Mouse (Mus musculus) midbrain, postnatal 0 days (tissue): ENCODE results near the gene Cmpk1. TPM values are rescaled to one million over a fixed set of nuclear protein-coding genes. Genes with fewer than 3 reads are reported as not detected.

Experiments
- ATAC-seq: fragments of 200-750 bp; cut with Nextera tagmentation; 2 replicates; pipeline ENCODE4 v1.8.0; 2017; ENCODE audit warnings: moderate number of reproducible peaks, mild to moderate bottlenecking, moderate TSS enrichment, moderate library complexity; ENCODE audit not compliant: low FRiP score
- DNase-seq: peaks from one replicate; pipeline ENCODE4 v3.0.0-alpha.2; 2015; ENCODE audit warnings: low spot score
- H3K27ac ChIP-seq: fragments of 300-500 bp; sonication (generic); 2 replicates; pipeline ENCODE4 v1.5.1; 2014; ENCODE audit warnings: low read depth, mild to moderate bottlenecking, low read length, mixed read lengths
- H3K27me3 ChIP-seq: fragments of 300-500 bp; sonication (generic); 2 replicates; pipeline ENCODE4 v1.6.1; 2014; ENCODE audit warnings: low read length, control low read depth, mixed read lengths; ENCODE audit not compliant: insufficient read depth
- H3K36me3 ChIP-seq: fragments of 300-500 bp; sonication (generic); 2 replicates; pipeline ENCODE4 v1.6.1; 2014; ENCODE audit warnings: low read length, control low read depth, mixed read lengths; ENCODE audit not compliant: insufficient read depth
- H3K4me1 ChIP-seq: fragments of 300-500 bp; sonication (generic); 2 replicates; pipeline ENCODE4 v1.6.1; 2014; ENCODE audit warnings: mild to moderate bottlenecking, control low read depth, antibody characterized with exemption, low read length, mixed read lengths; ENCODE audit not compliant: insufficient read depth
- H3K4me2 ChIP-seq: fragments of 300-500 bp; sonication (generic); 2 replicates; pipeline ENCODE4 v1.6.1; 2014; ENCODE audit warnings: low read depth, mild to moderate bottlenecking, low read length, mixed read lengths; ENCODE audit not compliant: poor library complexity, severe bottlenecking
- H3K4me3 ChIP-seq: fragments of 300-500 bp; sonication (generic); 2 replicates; pipeline ENCODE4 v1.5.1; 2014; ENCODE audit warnings: low read depth, mild to moderate bottlenecking, low read length, moderate library complexity
- H3K9ac ChIP-seq: fragments of 300-500 bp; sonication (generic); replicated peaks from 2 replicates; pipeline ENCODE4 v1.6.1; 2014; ENCODE audit warnings: mild to moderate bottlenecking, low read length, moderate library complexity, mixed read lengths; ENCODE audit not compliant: poor library complexity, severe bottlenecking
- H3K9me3 ChIP-seq: fragments of 300-500 bp; sonication (generic); 2 replicates; pipeline ENCODE4 v1.6.1; 2016; ENCODE audit warnings: low read length, control low read depth
- CTCF ChIP-seq: IDR thresholded peaks from 2 replicates; pipeline ENCODE4 v1.5.1; 2016; ENCODE audit warnings: antibody characterized with exemption, mild to moderate bottlenecking
- WGBS: fragments of 180-500 bp; shearing (Covaris S2); extraction: QIAGEN DNeasy Blood & Tissue Kit; methylation state at CpG from one replicate; pipeline ENCODE4 v1.1.7; 2014; 5-methylcytosine and 5-hydroxymethylcytosine counted together
- polyA plus RNA-seq: library from polyadenylated mRNA; unstranded; fragments of >200 nt; fragmentation: Nextera tagmentation; extraction: Ambion mirVana; gene quantifications from 2 replicates; pipeline ENCODE4 v1.2.1, GENCODE M21; 2015
- total RNA-seq: library from RNA; depleted of rRNA; stranded (reverse); fragments of >200 nt; gene quantifications from 2 replicates; pipeline ENCODE4 v1.2.3, GENCODE M21; 2014; rRNA removed

Cmpk1 gene
- total RNA-seq = 83.6 and 116 TPM in 2 replicates
- 231 and 234 TPM in 2 replicates for polyA plus RNA-seq

GRCm38 (mm10) chr4:114986591-114987432, at the start of gene Cmpk1:
Cmpk1 (minus strand) TSS chr4:114987241.
- H3K36me3 ChIP-seq = no peaks in the 10 kb centered on the region
- no peaks in the 10 kb centered on the region for H3K9me3 ChIP-seq
- H3K27ac ChIP-seq = peak within 1 kb of the TSS; percentile 100
- ATAC-seq (peak; percentile 95), DNase-seq (peak; percentile 91)
- H3K4me1 ChIP-seq = peaks cover 2% of the 10 kb centered on the region; the same call in 1 of the 2 replicates
- WGBS = under 1% methylated on average over 57 of the region's 93 CpGs
- H3K9ac ChIP-seq = peak within 1 kb of the TSS; percentile 98
- TF ChIP-seq CTCF = no peak
- H3K27me3 ChIP-seq = no peaks in the 10 kb centered on the region
- H3K4me3 ChIP-seq = peak within 1 kb of the TSS; percentile 84
- peak within 1 kb of the TSS; percentile 65 for H3K4me2 ChIP-seq

- Histone ChIP-seq H3K9me3 (no peaks in the 10 kb centered on the region), H3K4me1 (no peaks in the 10 kb centered on the region), H3K27ac (no peak overlapping the region), H3K4me3 (no peak overlapping the region), H3K4me2 (no peak overlapping the region), H3K9ac (no peak overlapping the region), H3K36me3 (no peaks in the 10 kb centered on the region), H3K27me3 (no peaks in the 10 kb centered on the region)
- no peak for TF ChIP-seq CTCF
- 79% methylated on average over 6 of the region's 6 CpGs for WGBS
- no peak for DNase-seq
- no peak for ATAC-seq
Observed at GRCm38 (mm10) chr4:115035043-115035442, 48.0 kb upstream of the Cmpk1 start.

GRCm38 (mm10) chr4:115019997-115020396, 33.0 kb upstream of the Cmpk1 start:
- Histone ChIP-seq H3K4me1 (no peaks in the 10 kb centered on the region), H3K27me3 (no peaks in the 10 kb centered on the region), H3K9me3 (no peaks in the 10 kb centered on the region), H3K9ac (no peak overlapping the region), H3K27ac (no peak overlapping the region), H3K4me3 (no peak overlapping the region), H3K4me2 (no peak overlapping the region), H3K36me3 (no peaks in the 10 kb centered on the region)
- no peak for DNase-seq
- 94% methylated on average over 3 of the region's 3 CpGs for WGBS
- ATAC-seq = no peak
- TF ChIP-seq CTCF = no peak

GRCm38 (mm10) chr4:115014276-115014675, 27.2 kb upstream of the Cmpk1 start:
- H3K27ac ChIP-seq = no peak overlapping the region
- no peak overlapping the region for H3K4me3 ChIP-seq
- DNase-seq (no peak), ATAC-seq (no peak)
- no peaks in the 10 kb centered on the region for H3K4me1 ChIP-seq
- WGBS = 95% methylated on average over 3 of the region's 3 CpGs
- no peaks in the 10 kb centered on the region for H3K36me3 ChIP-seq
- no peaks in the 10 kb centered on the region for H3K9me3 ChIP-seq
- no peak overlapping the region for H3K4me2 ChIP-seq
- H3K27me3 ChIP-seq = no peaks in the 10 kb centered on the region
- TF ChIP-seq CTCF = no peak
- no peak overlapping the region for H3K9ac ChIP-seq

GRCm38 (mm10) chr4:115000429-115000795, 13.4 kb upstream of the Cmpk1 start:
- Histone ChIP-seq H3K9me3 (no peaks in the 10 kb centered on the region), H3K27me3 (no peaks in the 10 kb centered on the region), H3K4me2 (peak overlapping the region; percentile 89), H3K4me3 (peak overlapping the region; percentile 57), H3K4me1 (0 out of 2 replicates have a peak, but pooled peaks cover 4% of the 10 kb centered on the region), H3K27ac (no peak overlapping the region), H3K9ac (peak overlapping the region; percentile 48; the same call in 1 of the 2 replicates), H3K36me3 (no peaks in the 10 kb centered on the region)
- DNase-seq (peak; percentile 1), ATAC-seq (peak; percentile 24; the same call in 1 of the 2 replicates)
- 2% methylated on average over 8 of the region's 8 CpGs for WGBS
- no peak for TF ChIP-seq CTCF

GRCm38 (mm10) chr4:114999773-115000428, 12.9 kb upstream of the Cmpk1 start, which contains the start of gene Stil:
Stil (plus strand) TSS chr4:115000159.
- Histone ChIP-seq H3K36me3 (no peaks in the 10 kb centered on the region), H3K27ac (peak within 1 kb of the TSS; percentile 85), H3K9ac (peak within 1 kb of the TSS; percentile 60), H3K27me3 (no peaks in the 10 kb centered on the region), H3K4me2 (peak within 1 kb of the TSS; percentile 89), H3K4me3 (peak within 1 kb of the TSS; percentile 57), H3K4me1 (0 out of 2 replicates have a peak, but pooled peaks cover 4% of the 10 kb centered on the region), H3K9me3 (no peaks in the 10 kb centered on the region)
- DNase-seq = peak; percentile 99
- ATAC-seq = peak; percentile 100
- TF ChIP-seq CTCF = peak; percentile 29; the same call in 1 of the 2 replicates
- WGBS = 0% methylated on average over 52 of the region's 52 CpGs
